Mouse (Mus musculus) midbrain, embryonic 13.5 days (tissue): ENCODE data around the gene Ppie. TPM values are rescaled to one million over a fixed set of nuclear protein-coding genes. Genes with fewer than 3 reads are reported as not detected.
"Not testable (repeated sequence)": the region's sequence is repeated elsewhere in the genome, so short reads cannot be mapped to it uniquely, and the experiment has no call there.

Source experiments
- ATAC-seq: fragments of 200-750 bp; cut with Nextera tagmentation; 2 replicates; pipeline ENCODE4 v1.8.0; 2017; ENCODE audit warnings: mild to moderate bottlenecking, moderate TSS enrichment, moderate library complexity
- H3K27ac ChIP-seq: fragments of 300-500 bp; sonication (generic); 2 replicates; pipeline ENCODE4 v1.5.1; 2015; ENCODE audit warnings: inconsistent platforms, mild to moderate bottlenecking, moderate library complexity
- H3K27me3 ChIP-seq: fragments of 300-500 bp; sonication (generic); 2 replicates; pipeline ENCODE4 v1.6.1; 2015; ENCODE audit warnings: mild to moderate bottlenecking, inconsistent platforms
- H3K36me3 ChIP-seq: fragments of 300-500 bp; sonication (generic); 2 replicates; pipeline ENCODE4 v1.6.1; 2015; ENCODE audit warnings: mild to moderate bottlenecking, inconsistent platforms
- H3K4me1 ChIP-seq: fragments of 300-500 bp; sonication (generic); replicated peaks from 2 replicates; pipeline ENCODE4 v1.6.1; 2015; ENCODE audit warnings: inconsistent platforms
- H3K4me2 ChIP-seq: fragments of 300-500 bp; sonication (generic); replicated peaks from 2 replicates; pipeline ENCODE4 v1.6.1; 2015; ENCODE audit warnings: moderate library complexity, mild to moderate bottlenecking, inconsistent platforms
- H3K4me3 ChIP-seq: fragments of 300-500 bp; sonication (generic); replicated peaks from 2 replicates; pipeline ENCODE4 v1.5.1; 2015; ENCODE audit warnings: mild to moderate bottlenecking, inconsistent platforms
- H3K9ac ChIP-seq: fragments of 300-500 bp; sonication (generic); replicated peaks from 2 replicates; pipeline ENCODE4 v1.6.1; 2015; ENCODE audit warnings: mild to moderate bottlenecking, inconsistent platforms
- H3K9me3 ChIP-seq: fragments of 300-500 bp; sonication (generic); 2 replicates; pipeline ENCODE4 v1.6.1; 2016; ENCODE audit warnings: mild to moderate bottlenecking, inconsistent platforms
- WGBS: fragments of 180-500 bp; shearing (Covaris S2); methylation state at CpG from one replicate; pipeline ENCODE4 v1.1.7; 2015; 5-methylcytosine and 5-hydroxymethylcytosine counted together
- polyA plus RNA-seq: library from polyadenylated mRNA; unstranded; fragments of >200 nt; fragmentation: Nextera tagmentation; extraction: Ambion mirVana; gene quantifications from 2 replicates; pipeline ENCODE4 v1.2.1, GENCODE M21; 2015

Ppie gene
- 74.2 and 77.2 TPM in 2 replicates for polyA plus RNA-seq

- Histone ChIP-seq H3K4me3 (peak within 1 kb of the TSS; percentile 72), H3K27ac (peak within 1 kb of the TSS; percentile 82), H3K4me1 (peaks cover 20% of the 10 kb centered on the region), H3K36me3 (peaks cover 21% of the 10 kb centered on the region), H3K4me2 (peak within 1 kb of the TSS; percentile 93), H3K27me3 (peaks cover 14% of the 10 kb centered on the region; the same call in 1 of the 2 replicates), H3K9me3 (0 out of 2 replicates have a peak, but pooled peaks cover 2% of the 10 kb centered on the region), H3K9ac (peak within 1 kb of the TSS; percentile 72)
- under 1% methylated on average over 34 of the region's 34 CpGs for WGBS
- ATAC-seq, result peak; percentile 97
Observed at GRCm38 (mm10) chr4:123139513-123140154, at the start of gene Ppie. TSS of gene Ppie (minus strand) at chr4:123139951.

- Histone ChIP-seq H3K4me1 (peaks cover 33% of the 10 kb centered on the region), H3K27ac (no peak overlapping the region)
Observed at GRCm38 (mm10) chr4:123184816-123185215, 45.1 kb upstream of the Ppie start.

DNA sequence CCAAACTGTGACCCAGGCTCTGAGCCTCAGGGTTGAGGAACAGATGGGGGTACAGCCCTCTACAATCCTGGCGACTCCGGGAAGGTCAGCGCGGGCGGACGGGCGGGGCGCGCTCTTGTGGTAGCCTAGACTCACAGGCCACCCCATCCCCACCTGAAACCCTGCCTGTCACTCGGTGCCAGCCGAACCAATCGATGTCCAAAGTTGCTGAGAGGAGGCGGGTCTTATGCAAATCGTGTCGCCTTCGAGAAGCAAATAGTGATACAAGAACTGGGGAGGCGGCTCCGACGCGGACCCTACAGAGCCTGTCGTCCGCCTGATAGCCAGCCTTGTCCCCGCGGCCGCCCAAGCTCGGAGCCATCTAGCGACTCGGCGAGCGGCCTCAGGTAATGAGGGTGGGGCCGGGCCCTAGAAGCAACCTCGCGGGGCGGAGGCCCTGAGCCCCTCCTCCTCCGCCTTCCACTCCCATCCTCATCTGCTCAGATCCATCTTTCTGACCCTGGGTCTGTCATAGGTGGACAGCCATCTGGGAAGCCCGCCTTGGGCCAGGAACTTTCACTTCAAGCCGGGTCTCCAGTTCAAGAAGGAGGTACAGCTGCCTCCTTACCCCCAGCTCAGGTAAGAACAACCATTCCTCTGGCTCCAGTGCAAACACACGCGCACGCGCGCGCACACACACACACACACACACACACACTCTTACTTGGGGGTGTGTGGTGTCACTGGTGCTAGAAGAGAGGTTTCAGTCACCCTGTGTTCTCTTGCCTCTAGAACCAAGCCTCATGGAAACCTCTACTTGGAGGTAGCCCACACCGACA is 43.7 kb upstream of the Ppie start:
- ATAC-seq, result peak; percentile 95
- Histone ChIP-seq H3K9me3 (no peaks in the 10 kb centered on the region), H3K4me2 (peak overlapping the region; percentile 62), H3K27me3 (peaks cover 69% of the 10 kb centered on the region), H3K4me3 (peak overlapping the region; percentile 47), H3K36me3 (no peaks in the 10 kb centered on the region), H3K9ac (peak overlapping the region; percentile 57), H3K27ac (peak overlapping the region; percentile 59; the same call in 1 of the 2 replicates), H3K4me1 (peaks cover 33% of the 10 kb centered on the region)
- WGBS, result 12% methylated on average over 43 of the region's 44 CpGs

More at GRCm38 (mm10) chr4:123184816-123185215, 45.1 kb upstream of the Ppie start:
- Histone ChIP-seq H3K4me3 (peak overlapping the region; percentile 47; the same call in 1 of the 2 replicates), H3K9me3 (no peaks in the 10 kb centered on the region), H3K27me3 (peaks cover 69% of the 10 kb centered on the region), H3K4me2 (peak overlapping the region; percentile 62), H3K36me3 (no peaks in the 10 kb centered on the region), H3K9ac (no peak overlapping the region)
- ATAC-seq, result no peak
- WGBS, result 28% methylated on average over 3 of the region's 3 CpGs

GRCm38 (mm10) chr4:123182328-123183238 is 42.8 kb upstream of the Ppie start, which contains the start of gene Hpcal4:
TSS of gene Hpcal4 (plus strand) at chr4:123183227.
- Histone ChIP-seq H3K27me3 (peaks cover 69% of the 10 kb centered on the region), H3K27ac (peak within 1 kb of the TSS; percentile 59; the same call in 1 of the 2 replicates), H3K4me3 (peak within 1 kb of the TSS; percentile 47), H3K4me1 (peaks cover 33% of the 10 kb centered on the region), H3K4me2 (peak within 1 kb of the TSS; percentile 62), H3K36me3 (no peaks in the 10 kb centered on the region), H3K9ac (peak within 1 kb of the TSS; percentile 57), H3K9me3 (no peaks in the 10 kb centered on the region)
- 1% methylated on average over 44 of the region's 44 CpGs for WGBS
- ATAC-seq, result peak; percentile 68

GRCm38 (mm10) chr4:123171811-123172210 is 32.1 kb upstream of the Ppie start:
- H3K9me3 ChIP-seq, result 0 out of 2 replicates have a peak, but pooled peaks cover 5% of the 10 kb centered on the region
- H3K4me3 ChIP-seq, result no peak overlapping the region
- no peaks in the 10 kb centered on the region for H3K36me3 ChIP-seq
- 0 out of 2 replicates have a peak, but pooled peaks cover 15% of the 10 kb centered on the region for H3K27me3 ChIP-seq
- H3K4me1 ChIP-seq, result no peaks in the 10 kb centered on the region
- ATAC-seq, result no peak
- no peak overlapping the region for H3K27ac ChIP-seq
- H3K4me2 ChIP-seq, result no peak overlapping the region
- H3K9ac ChIP-seq, result no peak overlapping the region

GRCm38 (mm10) chr4:123164157-123164556 is 24.4 kb upstream of the Ppie start:
- WGBS, result 92% methylated on average over 15 of the region's 15 CpGs
- Histone ChIP-seq H3K27ac (no peak overlapping the region), H3K4me2 (no peak overlapping the region), H3K4me3 (no peak overlapping the region), H3K4me1 (peaks cover 13% of the 10 kb centered on the region), H3K27me3 (peaks cover 15% of the 10 kb centered on the region; the same call in 1 of the 2 replicates), H3K36me3 (no peaks in the 10 kb centered on the region), H3K9ac (no peak overlapping the region), H3K9me3 (0 out of 2 replicates have a peak, but pooled peaks cover 2% of the 10 kb centered on the region)
- ATAC-seq, result no peak

DNA sequence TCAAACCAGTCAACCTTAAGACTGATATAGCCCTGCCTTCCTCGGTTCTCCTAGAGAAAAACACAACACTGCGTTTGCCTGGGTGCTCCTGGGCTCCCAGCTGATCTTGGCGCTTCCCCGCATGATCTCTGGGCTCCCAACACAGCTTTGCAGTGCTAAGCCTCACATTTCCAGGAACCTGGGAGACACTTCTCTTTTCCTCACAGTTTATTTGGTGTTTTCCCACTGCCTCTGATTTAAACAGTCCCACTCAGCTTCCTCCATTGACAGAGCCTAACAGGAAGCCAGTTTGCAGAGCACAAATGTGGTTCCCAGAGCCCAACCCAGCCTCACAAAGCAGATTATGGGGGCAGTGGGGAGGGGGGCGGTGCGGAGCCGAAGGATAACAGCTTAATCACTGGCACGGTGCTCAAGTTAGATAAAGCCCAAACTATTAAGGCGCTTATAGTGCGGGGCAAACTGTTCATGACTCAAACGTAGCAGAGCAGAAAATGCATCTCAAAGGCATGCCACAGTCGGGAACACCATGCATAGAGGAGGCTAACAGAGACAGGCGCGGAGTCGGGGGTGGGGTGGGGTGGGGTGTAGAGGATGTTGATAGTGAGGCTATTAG is 22.7 kb upstream of the Ppie start:
- peak overlapping the region; percentile 8 for H3K4me3 ChIP-seq
- WGBS, result 9% methylated on average over 15 of the region's 15 CpGs
- peak overlapping the region; percentile 46 for H3K4me2 ChIP-seq
- H3K36me3 ChIP-seq, result no peaks in the 10 kb centered on the region
- ATAC-seq, result peak; percentile 77
- H3K27ac ChIP-seq, result peak overlapping the region; percentile 35
- peak overlapping the region; percentile 23; the same call in 1 of the 2 replicates for H3K9ac ChIP-seq
- H3K9me3 ChIP-seq, result no peaks in the 10 kb centered on the region
- H3K27me3 ChIP-seq, result peaks cover 15% of the 10 kb centered on the region; the same call in 1 of the 2 replicates
- peaks cover 13% of the 10 kb centered on the region for H3K4me1 ChIP-seq

- not testable (repeated sequence) for H3K4me3 ChIP-seq, H3K27ac ChIP-seq, H3K36me3 ChIP-seq, ATAC-seq, H3K9me3 ChIP-seq, H3K9ac ChIP-seq, H3K4me2 ChIP-seq
- Histone ChIP-seq H3K4me1 (peaks cover 13% of the 10 kb centered on the region), H3K27me3 (peaks cover 15% of the 10 kb centered on the region; the same call in 1 of the 2 replicates)
- 88% methylated on average over 3 of the region's 3 CpGs for WGBS
Observed at GRCm38 (mm10) chr4:123161251-123161650, 21.5 kb upstream of the Ppie start.

DNA sequence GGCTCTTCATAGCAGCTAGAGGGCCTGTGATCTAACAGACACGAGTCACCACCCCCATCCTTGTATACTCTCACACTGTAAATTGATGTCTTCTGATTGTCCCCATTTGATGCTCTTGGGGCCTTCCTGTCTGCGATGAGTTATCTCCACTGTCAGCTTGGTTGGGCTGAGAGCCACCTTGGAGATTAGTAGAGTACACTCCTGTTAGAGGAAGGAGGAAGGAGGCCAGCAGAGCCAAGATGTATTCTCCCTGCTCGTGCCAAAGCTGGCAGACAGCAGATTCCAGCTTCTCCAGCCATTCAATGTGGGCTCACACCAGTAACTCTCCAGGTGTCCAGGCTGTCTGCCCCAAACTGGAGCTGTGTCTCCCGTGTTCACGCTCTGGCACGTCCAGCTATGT is 20.8 kb upstream of the Ppie start:
- no peak for ATAC-seq
- Histone ChIP-seq H3K4me1 (peaks cover 13% of the 10 kb centered on the region), H3K4me3 (no peak overlapping the region), H3K9ac (no peak overlapping the region), H3K9me3 (no peaks in the 10 kb centered on the region), H3K36me3 (no peaks in the 10 kb centered on the region), H3K27me3 (peaks cover 15% of the 10 kb centered on the region; the same call in 1 of the 2 replicates), H3K27ac (no peak overlapping the region), H3K4me2 (no peak overlapping the region)
- 83% methylated on average over 6 of the region's 6 CpGs for WGBS

DNA sequence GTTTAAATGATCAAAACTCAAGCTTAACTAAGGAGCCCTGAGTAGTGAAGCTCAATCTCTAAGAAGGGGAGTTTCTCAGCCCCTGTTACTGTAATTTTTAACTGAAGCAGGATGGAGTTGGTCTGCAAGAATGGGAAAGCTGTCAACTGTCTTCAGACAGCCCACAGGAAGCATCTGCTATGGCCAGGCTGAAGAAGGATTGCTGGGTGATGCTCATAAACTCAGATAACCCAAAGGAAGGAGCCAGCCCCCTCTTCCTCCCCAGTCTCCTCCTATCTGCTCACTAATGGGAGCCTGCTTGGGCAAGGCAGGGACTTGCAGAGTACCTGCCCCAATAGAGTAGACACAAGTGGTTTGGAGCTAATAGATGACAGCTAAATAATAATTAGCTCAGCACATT is 16.1 kb upstream of the Ppie start:
- Histone ChIP-seq H3K9me3 (no peaks in the 10 kb centered on the region), H3K4me2 (no peak overlapping the region), H3K27me3 (peaks cover 12% of the 10 kb centered on the region; the same call in 1 of the 2 replicates), H3K36me3 (no peaks in the 10 kb centered on the region), H3K4me1 (no peaks in the 10 kb centered on the region), H3K4me3 (no peak overlapping the region), H3K27ac (no peak overlapping the region), H3K9ac (no peak overlapping the region)
- no peak for ATAC-seq

DNA sequence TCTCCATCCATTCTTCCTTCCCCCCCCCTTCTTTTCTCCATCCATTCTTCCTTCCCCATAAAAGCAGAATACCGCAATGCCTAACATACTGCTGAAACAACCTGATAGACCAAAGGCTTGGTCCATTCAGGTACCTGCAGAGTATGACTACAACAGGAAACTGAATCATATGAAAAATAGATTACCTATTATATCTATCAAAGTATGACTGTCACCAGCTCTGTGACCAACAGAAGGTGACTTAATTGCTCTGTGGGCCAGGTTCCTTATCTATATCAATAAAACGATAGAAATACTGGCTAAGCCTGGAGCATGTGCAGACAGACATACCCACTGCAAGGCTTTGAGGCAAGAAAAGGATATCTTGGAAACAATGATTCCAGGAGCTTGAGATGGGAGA is 15.7 kb upstream of the Ppie start:
- Histone ChIP-seq H3K4me3 (no peak overlapping the region), H3K9ac (no peak overlapping the region), H3K36me3 (no peaks in the 10 kb centered on the region), H3K4me1 (no peaks in the 10 kb centered on the region), H3K27me3 (peaks cover 12% of the 10 kb centered on the region; the same call in 1 of the 2 replicates), H3K27ac (no peak overlapping the region), H3K9me3 (no peaks in the 10 kb centered on the region), H3K4me2 (no peak overlapping the region)
- WGBS, result 71% methylated on average over 2 of the region's 2 CpGs
- ATAC-seq, result no peak
